Mouse (Mus musculus): ENCODE results near the gene Cox16.

DNA sequence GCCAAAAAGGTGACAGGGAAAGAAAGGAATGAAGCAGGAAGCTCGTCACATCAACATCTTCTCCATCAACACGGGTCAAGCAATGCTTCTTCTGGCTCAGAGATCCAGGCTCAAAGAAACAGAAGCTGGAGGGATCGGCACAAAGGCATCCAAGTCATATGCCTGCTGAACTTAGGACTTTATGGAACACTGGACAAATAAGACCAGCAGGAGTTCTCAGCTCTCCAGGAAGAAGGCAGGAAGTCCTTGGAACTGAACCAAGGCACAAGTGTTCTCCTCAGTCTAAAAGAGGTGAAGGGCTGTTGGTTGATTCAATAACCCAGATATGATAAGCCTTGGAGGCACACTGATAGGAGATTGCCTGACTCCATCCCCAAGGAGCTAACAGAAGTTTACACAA lies 159.9 kb downstream of the Cox16 start:
- TF ChIP-seq EP300 (IDR thresholded peaks at IDR 0.05; ENCODE audit: low read depth) (no peak), CTCF (IDR thresholded peaks at IDR 0.05; ENCODE audit: low read depth) (no peak)

All from liver, embryonic 14.5 days (tissue).